Mouse (Mus musculus) gastrocnemius, adult 8-10 months (tissue): Measurements from ENCODE around the gene Elavl3. TPM values are rescaled to one million over a fixed set of nuclear protein-coding genes. Genes with fewer than 3 reads are reported as not detected.

Source experiments
- DNase-seq, 2 experiments: peaks; one replicate each; pipeline ENCODE4 v3.0.0; 2022; ENCODE audit warnings: low spot score in 2 of 2
- total RNA-seq, 4 experiments: library from RNA; stranded (reverse); gene quantifications; 2 replicates each; pipeline ENCODE4 v1.2.4; 2022

Gene Elavl3
- total RNA-seq, 4 experiments from 2014 or later: 0.08 TPM; not detected in 3

DNA sequence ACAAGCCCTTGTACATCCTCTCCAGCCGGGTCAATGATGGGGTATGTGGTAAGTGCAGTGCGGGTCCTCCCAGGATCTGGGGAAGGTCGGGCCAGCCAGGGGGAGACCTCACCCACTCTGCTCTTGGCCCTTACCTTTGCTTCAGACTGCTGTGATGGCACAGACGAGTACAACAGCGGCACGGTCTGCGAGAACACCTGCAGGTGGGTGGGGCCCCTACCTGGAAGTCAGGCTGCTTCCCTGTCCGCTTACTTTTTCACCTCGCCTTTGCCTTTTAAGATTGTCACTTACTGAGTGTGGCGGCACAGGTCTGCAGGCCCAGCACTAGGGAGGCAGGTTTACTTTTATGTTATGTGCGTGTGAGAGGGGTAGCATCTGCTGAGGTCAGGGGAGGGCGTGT, 47.3 kb downstream of the Elavl3 start:
- DNase-seq: no peak

DNA sequence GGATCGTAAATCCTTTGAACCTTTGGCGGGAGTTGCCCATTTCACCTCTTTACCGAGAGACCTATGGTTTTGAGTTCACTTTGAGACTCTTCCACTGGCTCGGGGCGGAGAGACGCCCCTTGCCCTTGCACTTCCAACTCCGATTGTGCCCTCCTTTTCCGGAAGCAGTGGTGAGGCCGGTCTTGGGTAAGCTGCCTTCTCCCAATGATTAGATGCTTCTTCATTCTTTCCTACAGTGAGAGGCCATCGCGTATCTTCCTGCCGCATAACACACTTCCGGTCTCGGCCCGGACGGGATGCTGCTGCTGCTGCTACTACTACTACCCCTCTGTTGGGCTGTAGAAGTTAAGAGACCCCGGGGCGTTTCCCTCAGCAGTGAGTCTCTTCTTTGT, 48.7 kb downstream of the Elavl3 start:
- DNase-seq: no peak

DNA sequence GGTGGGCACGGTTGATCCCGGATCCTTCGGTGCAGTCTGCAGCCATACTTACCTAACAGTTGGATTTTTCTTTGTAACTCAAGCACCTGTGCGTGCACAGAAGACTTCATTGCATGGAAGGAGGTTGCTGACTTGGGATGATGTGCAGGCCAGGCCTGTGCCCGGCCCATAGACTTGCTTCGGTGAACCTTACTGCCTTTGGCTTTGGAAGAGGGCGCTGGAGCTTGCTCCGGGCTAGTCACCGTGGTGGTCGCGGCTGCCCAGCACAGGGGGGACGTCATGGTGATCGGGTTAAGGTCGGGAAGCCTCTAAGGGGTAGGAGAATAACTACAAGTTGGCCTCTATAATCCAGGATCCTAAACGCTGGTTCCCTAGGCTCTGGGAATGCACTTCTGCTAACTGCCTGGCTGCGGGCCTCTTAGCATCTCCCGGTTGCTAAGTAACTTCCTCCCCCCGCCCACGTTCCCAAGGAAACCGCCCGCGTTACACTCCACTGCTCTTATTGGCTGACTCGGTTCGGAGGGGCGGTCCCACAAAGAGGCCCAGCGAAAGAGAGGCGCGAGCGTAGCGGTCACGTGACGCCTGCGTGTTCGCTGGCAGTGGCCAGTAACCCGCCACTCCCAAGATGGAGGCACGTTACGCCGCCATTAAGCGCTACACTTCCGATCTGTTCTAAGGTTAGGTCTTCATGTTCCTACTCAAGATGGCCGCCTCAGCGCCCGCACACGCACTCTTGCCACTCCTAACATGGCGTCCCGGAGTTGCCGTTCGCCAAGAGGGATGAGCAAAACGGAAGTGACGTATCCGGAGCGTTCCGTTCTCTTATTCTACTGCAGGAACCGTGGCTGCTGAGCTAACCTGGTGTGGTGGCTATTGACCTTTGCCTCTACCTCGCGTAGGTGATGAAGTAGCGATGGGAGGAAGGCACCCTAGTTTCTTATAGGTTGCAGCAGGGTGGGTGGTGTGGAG, 49.3 kb downstream of the Elavl3 start, which contains the start of the genes Ccdc151 and Prkcsh:
TSS of gene Ccdc151 (minus strand) at position 441 of the 969 bp plus-strand sequence.
TSS of gene Prkcsh (plus strand) at position 613 of the 969 bp plus-strand sequence.
- DNase-seq: peak; percentile 98 to 100

DNA sequence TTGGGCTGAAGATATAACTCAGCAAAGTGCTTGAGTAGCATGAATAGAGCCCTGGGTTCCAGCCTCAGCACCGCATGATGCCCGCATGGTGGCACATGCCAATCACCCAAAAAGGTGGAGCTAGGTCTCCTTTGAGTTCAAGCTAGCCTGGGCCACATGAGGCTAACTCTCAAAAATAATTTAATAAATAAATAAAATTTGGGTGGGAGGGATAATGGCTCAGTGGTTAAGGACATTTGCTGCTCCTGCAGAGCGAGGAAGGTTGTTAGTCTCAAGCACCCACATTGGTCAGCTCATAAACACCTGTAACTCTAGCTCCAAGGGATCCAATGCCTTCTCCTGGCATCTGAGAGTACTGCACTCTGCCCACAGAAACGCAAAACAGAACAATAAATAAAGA, 50.2 kb downstream of the Elavl3 start:
- DNase-seq: no peak

DNA sequence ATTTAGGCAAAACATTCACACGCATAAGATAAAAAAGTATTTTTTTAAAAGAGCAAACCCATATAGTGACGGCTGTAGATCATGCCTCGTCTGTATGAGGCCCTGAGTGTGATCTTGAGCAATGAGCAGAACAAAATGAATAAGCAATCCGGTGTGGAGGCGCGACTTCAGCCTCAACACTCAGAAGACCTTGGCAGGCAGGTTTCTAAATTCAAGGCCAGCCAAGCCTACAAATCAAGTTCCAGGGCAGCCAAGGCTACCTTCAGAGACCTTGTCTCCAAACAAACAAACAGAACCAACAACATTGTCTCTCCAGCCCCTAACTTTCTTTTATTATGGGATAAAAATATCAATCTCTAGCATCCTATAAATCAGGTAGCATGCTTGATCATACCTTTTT, 51.5 kb downstream of the Elavl3 start:
- DNase-seq: no peak

DNA sequence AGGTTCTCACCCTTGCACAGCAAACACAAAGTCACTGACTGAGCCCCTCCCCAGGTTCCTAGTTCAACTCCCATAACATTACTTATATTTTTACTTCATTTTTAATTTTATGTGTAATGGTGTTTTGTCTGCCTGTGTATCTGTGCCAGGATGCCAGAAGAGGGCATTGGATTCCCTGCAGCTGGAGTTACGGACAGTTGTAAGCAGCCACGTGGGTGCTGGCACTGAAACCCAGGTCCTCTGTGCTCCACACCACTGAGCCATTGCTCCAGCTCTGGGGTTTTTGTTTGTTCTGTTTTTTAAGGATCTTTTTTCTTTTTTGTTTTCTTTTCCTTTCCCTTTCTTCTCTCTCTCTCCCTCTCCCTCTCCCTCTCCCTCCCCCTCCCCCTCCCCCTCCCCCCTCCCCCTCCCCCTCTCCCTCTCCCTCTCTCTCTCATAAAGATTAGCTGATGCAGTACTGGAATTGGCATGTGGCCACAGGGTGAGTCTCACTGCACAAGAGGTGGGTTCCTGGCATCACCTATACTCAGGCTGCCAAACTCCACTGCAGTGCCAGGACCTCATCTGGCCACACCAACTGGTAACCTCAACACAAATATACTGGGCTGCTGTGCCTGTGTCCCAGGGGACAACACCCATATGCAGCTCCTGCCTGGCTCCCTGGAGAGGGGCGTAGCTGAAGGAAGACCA, 55.5 kb downstream of the Elavl3 start:
- no peak for DNase-seq

DNA sequence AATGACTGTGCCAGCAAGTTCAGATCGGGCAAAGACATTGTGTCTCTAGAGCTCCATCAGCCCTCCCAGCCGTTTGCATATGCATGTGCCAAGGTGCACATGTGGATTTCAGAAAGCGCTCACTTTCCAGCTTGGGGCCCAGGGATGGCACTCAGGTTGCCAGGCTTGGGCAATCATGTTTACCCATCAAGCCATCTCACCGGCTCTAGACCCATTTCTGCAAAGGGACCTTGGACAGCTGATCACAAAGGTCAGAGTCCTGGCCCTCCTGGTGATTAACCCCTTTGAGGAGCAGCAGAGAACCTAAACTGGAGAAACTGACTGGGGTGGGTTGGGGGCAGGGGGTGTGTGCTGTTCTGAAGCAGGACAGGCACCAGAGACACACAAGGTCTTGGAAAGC, 59.6 kb downstream of the Elavl3 start:
- DNase-seq: no peak

DNA sequence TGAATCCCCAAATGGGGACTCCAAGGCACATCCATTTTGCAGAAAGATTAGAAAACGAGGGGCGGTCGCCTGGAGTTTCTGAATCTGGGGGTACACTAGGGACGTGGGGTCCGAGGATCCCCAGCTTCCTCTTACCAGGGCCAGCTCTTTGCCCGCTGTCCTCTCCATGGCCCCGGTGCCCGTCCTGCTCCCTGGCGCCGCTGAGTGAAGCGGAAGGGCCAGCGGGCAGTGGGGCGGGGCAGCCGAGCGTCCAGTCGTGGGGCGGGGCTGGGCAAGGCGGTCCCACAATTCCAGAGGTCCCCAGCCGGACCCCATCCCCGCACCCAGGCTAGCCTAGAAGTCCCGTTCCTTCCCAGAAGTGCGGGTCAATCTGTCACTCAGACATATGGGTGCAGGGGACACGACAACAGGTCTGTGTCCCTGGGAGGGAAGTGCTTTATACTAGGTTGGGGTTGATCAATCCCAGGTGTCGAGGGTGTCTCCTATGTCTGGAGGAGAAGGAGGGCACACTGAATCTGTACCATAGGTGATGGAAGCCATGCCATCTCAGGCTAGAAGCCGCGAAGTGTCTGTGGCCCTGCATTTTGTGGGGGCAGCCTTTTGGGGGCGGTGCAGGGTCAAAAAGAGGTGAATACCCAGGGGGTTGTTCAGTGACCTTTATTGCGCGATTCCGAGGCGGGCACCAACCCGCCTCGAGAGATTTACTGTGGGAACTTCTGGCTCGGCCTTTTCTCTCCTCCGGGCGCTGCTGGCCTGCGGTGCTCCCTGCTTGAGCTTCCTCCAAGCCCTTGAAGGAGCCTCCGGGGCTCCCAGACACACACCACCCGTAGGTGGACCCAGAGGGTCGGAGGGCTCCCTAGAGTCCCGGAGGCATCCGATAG, 62.4 kb downstream of the Elavl3 start, which contains the start of gene Rgl3:
TSS of gene Rgl3 (minus strand) at position 217 of the 881 bp plus-strand sequence.
- DNase-seq: no peak

DNA sequence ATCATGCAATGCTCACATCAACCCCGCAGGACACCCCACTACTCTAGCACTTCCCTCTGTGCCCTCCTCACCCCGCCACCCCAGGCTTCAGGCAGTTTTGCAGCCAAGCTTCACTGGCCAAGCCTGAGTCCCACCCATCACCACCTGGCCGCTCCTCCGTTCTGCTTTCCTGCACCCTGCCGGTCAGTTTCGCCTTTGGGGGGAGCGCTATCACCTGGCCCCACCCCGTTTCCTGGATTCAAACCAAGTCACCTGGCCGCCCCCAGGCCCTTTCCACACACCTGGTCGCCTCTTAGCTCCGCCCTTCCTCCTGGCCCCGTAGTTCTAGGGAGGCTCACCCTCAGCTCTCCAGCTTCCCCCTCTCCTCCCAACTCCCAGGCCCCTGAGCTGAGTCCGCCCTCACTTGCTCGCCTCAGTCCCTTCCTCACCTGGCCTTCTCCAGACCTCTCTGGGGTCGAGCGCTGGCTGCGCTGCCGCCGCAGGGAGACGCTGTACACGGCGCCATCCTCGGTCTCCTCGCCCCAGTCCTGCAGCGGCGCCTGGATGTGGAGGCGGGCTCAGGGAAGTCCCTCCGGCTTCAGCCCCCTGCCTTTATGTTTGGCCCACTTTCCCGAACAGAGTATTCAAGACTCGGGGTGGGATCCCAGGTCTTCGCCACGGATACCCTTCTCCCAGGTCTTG, 63.3 kb downstream of the Elavl3 start:
- DNase-seq: no peak

DNA sequence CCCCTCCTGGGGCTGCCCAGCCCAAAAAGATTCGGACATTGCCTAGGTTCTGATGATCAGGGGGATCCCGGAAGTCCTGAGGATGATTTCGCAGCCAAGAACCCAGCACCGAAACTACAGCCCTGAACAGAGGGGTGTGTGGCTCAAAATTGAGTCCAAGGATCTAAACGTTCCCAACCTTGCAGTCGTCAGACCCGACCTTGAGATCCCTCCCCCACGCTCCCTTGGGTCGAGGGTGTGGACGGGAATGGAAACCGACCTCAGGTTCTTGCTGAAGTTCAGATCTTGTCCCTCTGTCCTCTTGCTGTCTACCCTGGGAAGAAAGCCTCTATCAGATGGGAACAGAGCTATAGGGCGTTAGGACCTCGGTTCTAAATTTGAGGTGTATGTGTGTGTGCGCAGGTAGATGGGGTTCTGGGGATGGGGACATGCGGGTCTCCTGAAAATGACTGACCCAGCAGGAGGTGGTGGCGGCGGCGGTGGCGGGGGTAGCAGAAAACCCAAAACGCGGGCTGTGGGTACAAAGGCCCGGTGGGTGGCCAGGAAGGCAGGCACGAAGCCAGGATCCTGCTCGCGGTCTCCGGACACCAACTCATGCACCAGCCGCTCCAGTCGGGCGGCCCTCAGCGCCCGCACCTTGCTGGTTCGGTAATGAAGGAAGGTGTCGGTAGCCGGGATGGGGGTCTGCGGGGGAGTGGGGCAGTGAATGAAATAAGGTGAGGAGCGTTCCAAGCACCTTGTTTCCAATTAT, 64.1 kb downstream of the Elavl3 start:
- no peak for DNase-seq

DNA sequence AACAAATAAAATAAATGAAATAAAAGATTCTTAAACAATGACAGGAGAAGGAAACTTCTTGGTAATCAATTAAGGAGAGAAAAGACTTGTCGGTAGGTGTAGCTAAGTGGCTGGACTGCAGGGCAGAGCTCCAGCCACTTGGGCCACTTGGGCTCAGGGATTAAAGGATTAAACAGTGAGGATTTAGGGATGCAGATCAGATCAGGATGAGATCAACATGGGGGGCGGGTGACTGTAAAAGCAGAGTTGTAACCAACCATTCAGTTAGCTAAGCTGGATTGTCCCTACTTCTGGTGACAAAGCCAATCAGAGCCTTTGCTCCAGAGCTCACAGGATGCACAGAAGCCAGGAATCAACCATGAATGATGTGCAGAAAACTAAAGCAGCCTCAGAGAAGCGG, 67.9 kb downstream of the Elavl3 start:
- no peak for DNase-seq

DNA sequence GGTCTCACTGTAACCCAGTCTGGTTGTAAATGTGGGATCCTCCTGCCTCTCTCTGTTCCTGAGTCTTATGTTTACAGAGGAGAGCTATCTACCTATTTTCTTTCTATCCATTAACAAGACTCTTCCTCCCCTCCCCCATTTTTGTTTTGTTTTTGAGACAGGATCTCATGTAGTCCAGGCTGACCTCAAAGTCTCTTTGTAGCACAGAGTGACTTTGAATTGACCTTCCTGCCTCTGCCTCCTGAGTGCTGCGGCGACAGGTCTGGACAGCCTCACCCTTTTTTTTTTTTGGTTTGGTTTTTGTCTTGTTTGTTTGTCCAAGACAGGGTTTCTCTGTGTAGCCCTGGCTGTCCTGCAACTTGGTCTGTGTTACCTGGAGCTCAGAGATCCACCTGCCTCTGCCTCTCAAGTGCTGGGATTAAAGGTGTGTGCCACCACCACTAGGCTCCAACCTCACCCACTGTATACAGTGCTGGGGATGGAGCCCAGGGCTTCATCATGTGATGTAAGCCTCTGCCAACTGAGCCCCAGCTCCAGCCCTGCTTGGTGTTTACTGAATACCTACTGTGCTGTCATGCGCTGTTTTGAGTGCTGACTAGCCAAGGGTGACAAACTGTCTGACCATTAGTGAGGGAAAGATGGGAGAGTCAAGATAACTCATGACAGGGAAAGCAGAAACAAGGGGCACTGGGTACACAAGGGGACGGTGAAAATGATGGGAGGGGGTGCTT, 73.3 kb downstream of the Elavl3 start:
- DNase-seq: no peak

DNA sequence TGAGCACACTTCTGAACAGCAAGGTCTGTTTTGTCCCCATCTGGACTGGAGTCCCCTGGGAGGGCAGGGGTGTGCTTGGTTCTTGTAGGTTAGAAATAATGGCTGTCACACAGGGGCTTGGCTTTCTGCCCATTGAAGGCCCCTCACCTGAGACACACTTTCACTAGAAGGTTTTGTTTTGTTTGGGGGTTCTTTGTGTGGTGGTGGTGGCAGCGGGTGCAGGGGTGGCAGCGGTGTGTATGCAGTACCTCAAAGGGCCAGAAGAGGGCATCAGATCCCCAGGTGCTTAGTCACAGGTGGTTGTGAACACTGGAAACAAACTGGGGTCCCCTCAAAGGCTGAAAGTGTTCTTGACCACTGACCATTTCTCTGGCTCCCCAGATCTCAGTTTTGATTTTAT, 73.9 kb downstream of the Elavl3 start:
- no peak for DNase-seq

DNA sequence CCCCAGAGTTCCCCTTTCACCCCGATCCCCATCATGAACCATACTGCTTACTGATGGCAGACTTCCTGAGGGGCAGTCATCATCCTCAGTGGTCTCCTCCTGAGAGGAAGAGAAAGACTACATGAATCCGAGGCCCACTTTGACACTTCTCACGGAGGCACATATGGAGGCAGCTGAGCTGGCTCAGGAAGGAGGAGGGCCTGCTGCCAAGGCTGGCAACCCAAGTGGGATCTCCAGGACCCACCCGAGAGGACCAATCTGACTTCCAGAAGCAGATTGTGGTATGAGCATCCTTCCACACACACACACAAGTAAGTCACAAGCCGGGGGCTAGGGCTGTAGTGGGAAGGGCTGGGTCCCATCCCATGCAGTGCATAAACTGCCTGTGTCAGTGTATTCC, 74.5 kb downstream of the Elavl3 start:
- DNase-seq: no peak

DNA sequence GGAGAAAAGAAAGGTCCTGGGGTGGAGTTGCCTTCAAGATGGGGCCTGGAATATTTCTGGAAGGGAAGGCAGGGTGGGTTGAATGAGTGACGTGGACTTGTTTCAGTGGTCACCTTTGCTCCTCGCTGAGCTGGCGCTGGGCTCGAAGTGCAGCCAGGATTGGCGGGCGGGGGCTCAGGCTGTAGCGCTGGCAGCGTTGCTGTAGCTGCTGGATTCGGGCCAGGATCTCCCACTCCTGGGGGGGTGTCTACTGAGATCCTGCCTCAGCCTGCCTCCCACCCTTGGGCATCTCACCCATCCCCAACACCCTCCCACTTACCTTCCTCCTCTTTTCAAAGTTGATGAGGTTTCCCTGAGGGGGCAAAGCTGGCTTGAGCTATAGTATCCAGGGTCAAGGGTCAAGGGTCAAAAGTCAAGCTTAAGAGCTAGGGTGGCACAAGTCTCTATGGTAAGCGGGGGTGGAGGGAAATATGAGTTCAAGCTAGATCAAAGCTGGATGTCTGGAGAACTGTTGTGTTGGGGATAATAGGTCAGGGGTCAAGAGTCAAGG, 75.1 kb downstream of the Elavl3 start:
- DNase-seq: no peak

DNA sequence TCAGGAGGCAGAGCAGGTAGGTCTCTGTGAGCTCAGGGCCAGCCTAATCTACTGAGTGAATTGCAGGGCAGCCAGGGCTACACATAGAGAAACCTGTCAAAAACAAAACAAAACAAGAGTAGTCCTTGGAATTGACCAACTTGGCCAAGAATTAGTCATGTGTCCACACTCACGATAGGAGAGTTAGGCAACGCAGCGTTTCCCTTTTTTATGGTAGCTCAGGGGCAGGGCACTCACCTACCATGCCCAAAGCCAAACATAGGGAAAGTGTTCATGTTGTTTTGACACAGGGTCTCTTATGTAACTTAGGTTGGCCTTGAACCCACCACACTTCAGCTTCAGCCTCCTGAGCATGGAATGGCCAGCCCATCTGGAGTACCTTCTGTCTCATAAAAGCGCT, 82.5 kb downstream of the Elavl3 start:
- no peak for DNase-seq

DNA sequence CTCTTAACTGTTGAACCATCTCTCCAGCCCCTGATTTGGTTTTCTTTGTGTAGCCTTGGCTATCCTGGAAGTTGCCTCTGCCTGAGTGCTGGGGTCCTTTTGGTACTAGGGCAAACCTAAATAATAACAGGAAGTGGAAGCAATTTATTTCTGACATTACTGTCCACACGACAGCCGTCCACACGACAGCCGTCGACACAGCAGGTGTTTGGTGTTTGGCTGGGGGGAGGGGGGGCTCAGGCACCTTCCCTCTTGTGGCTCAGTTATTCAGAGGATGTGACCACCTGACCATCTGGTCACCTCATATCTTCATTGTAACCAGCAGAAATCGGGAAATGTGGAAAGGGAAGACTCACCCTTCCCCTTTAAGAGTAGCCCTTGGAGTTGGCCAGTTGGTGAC, 82.9 kb downstream of the Elavl3 start:
- DNase-seq: no peak
